Mouse (Mus musculus) bone marrow, adult 2 months (tissue): ENCODE measurements around the gene Nek11. TPM values are rescaled to one million over a fixed set of nuclear protein-coding genes. Genes with fewer than 3 reads are reported as not detected.
"Not testable (repeated sequence)": the region's sequence is repeated elsewhere in the genome, so short reads cannot be mapped to it uniquely, and the experiment has no call there.

Source experiments
- H3K27ac ChIP-seq: fragments of 200-500 bp; 2 replicates; pipeline ENCODE4 v1.5.1; 2012; ENCODE audit warnings: low read depth, mild to moderate bottlenecking, control low read depth, inconsistent platforms, low read length; ENCODE audit not compliant: control insufficient read depth, poor library complexity, insufficient read depth
- H3K4me1 ChIP-seq: fragments of 200-500 bp; 2 replicates; pipeline ENCODE4 v1.6.1; 2011; ENCODE audit warnings: low read length; ENCODE audit not compliant: control insufficient read depth, insufficient read depth
- H3K4me3 ChIP-seq: fragments of 200-500 bp; replicated peaks from 2 replicates; pipeline ENCODE3; 2011; ENCODE audit warnings: mild to moderate bottlenecking, low read depth, low read length, control low read depth; ENCODE audit not compliant: control insufficient read depth
- CTCF ChIP-seq: fragments of 200-500 bp; IDR thresholded peaks from 2 replicates; pipeline ENCODE4 v1.5.1; 2011; ENCODE audit warnings: low read length, control low read depth; ENCODE audit not compliant: control insufficient read depth, insufficient read depth
- POLR2A ChIP-seq: fragments of 200-500 bp; IDR thresholded peaks from 2 replicates; pipeline ENCODE4 v1.6.1; 2011; ENCODE audit warnings: low read depth, mild to moderate bottlenecking, control low read depth, low read length, borderline replicate concordance; ENCODE audit not compliant: control insufficient read depth
- WGBS: fragments of 180-500 bp; shearing (Covaris S2); methylation state at CpG from one replicate; pipeline ENCODE4 v1.1.7; 2018; 5-methylcytosine and 5-hydroxymethylcytosine counted together
- polyA plus RNA-seq: library from polyadenylated mRNA; stranded (reverse); fragments of >200 nt; gene quantifications from 2 replicates; pipeline ENCODE4 v1.2.4, GENCODE M21; 2011; ENCODE audit warnings: low replicate concordance; ENCODE audit not compliant: missing spikeins, insufficient read depth, insufficient read length

The Nek11 gene
- polyA plus RNA-seq, 1 experiment = not detected

GRCm38 (mm10) chr9:105136404-105136803, 258.9 kb downstream of the Nek11 start:
- Histone ChIP-seq H3K4me1 (no peaks in the 10 kb centered on the region), H3K4me3 (no peak overlapping the region), H3K27ac (no peak overlapping the region)
- 56% methylated on average over 1 of the region's 1 CpGs for WGBS
- TF ChIP-seq CTCF (no peak), POLR2A (no peak)

- H3K4me1 ChIP-seq = no peaks in the 10 kb centered on the region
- TF ChIP-seq CTCF (no peak), POLR2A (no peak)
- H3K27ac ChIP-seq = no peak overlapping the region
- H3K4me3 ChIP-seq = no peak overlapping the region
- 41% methylated on average over 5 of the region's 5 CpGs for WGBS
Measured at GRCm38 (mm10) chr9:105134536-105134935, 260.8 kb downstream of the Nek11 start.

- 23% methylated on average over 5 of the region's 5 CpGs for WGBS
- 0 out of 2 replicates have a peak overlapping the region, but pooled peaks have one; percentile 19 for H3K27ac ChIP-seq
- TF ChIP-seq POLR2A (no peak), CTCF (no peak)
- no peaks in the 10 kb centered on the region for H3K4me1 ChIP-seq
- H3K4me3 ChIP-seq = no peak overlapping the region
Measured at GRCm38 (mm10) chr9:105132002-105132367, 263.3 kb downstream of the Nek11 start.

- H3K4me1 ChIP-seq = no peaks in the 10 kb centered on the region
Measured at GRCm38 (mm10) chr9:105131253-105132001, 263.9 kb downstream of the Nek11 start, which contains the start of gene Nudt16. Gene Nudt16 (minus strand): TSS chr9:105131824.

GRCm38 (mm10) chr9:105130331-105130730, 265.0 kb downstream of the Nek11 start:
- no peaks in the 10 kb centered on the region for H3K4me1 ChIP-seq
- no peak overlapping the region for H3K27ac ChIP-seq
- no peak overlapping the region for H3K4me3 ChIP-seq
- TF ChIP-seq CTCF (no peak), POLR2A (no peak)
- WGBS = 89% methylated on average over 8 of the region's 8 CpGs

More at GRCm38 (mm10) chr9:105131253-105132001, 263.9 kb downstream of the Nek11 start, which contains the start of gene Nudt16:
- Histone ChIP-seq H3K4me3 (peak within 1 kb of the TSS; percentile 91), H3K27ac (peak within 1 kb of the TSS; percentile 86)
- TF ChIP-seq POLR2A (peak; percentile 90; the same call in 1 of the 2 replicates), CTCF (no peak; the same call in 1 of the 2 replicates)
- under 1% methylated on average over 60 of the region's 60 CpGs for WGBS

- not testable (repeated sequence) for H3K4me1 ChIP-seq, H3K27ac ChIP-seq, H3K4me3 ChIP-seq
- WGBS = 91% methylated on average over 3 of the region's 3 CpGs
Measured at GRCm38 (mm10) chr9:105125206-105125605, 270.1 kb downstream of the Nek11 start.

Other genes starting within 250 kb of the Nek11 start
- 1.9 and 12.6 TPM in 2 replicates for gene Aste1, start 132 bp downstream of the Nek11 start, polyA plus RNA-seq
- gene Atp2c1, start 131.8 kb upstream of the Nek11 start, polyA plus RNA-seq = 19.6 and 35.5 TPM in 2 replicates
- 7.4 and 11.3 TPM in 2 replicates for gene Pik3r4, start 247.5 kb upstream of the Nek11 start, polyA plus RNA-seq